In the genomic region with DNA sequence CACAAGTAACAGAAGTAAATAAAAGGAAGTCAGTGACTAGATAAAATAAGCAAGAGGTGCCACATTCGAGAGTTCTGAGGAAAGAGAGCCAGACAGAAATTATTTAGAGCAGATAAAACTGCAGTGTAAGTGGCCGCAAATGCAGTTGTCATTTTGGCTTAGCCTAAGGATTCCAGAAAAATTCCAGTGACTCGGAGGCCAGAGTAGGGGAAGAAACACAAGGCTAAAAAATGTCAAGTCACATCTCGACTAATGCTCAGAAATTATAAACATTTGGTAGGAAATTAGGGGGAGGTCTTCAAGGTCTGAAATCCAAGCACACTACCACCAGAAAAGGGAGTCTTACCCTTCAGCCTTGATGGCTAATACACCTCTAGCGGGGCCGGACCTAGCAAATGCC, we compare ENCODE assay signal across 32 mouse cellular contexts. TPM values are rescaled to one million over a fixed set of nuclear protein-coding genes. Genes with fewer than 3 reads are reported as not detected.
DNase-seq lines count a peak whose midpoint lies in the region; ATAC-seq lines count a peak whose summit lies in the region.
"Had no signal": no experiment of that assay in that cellular context is flagged by ENCODE, and none has a peak within 500 bp of the region (broad histone marks: within the 10 kb centered on the region; RNA-seq: fewer than 3 reads in every experiment).

No protein-coding gene starts in this region.

- no peak for ATAC-seq in heart, embryonic 13.5 days (ENCODE audit: extremely low read depth, insufficient number of reproducible peaks, low FRiP score, low TSS enrichment)
- no peak for ATAC-seq in heart, embryonic 16.5 days (replicated peaks; ENCODE audit: extremely low read depth, insufficient read depth, low FRiP score)
- no peak for ATAC-seq in forebrain, embryonic 15.5 days (replicated peaks)
- ATAC-seq: forebrain, postnatal 0 days; inflammation-experienced regulatory T-cells, adult 6 months had no signal

- no peaks in the 10 kb centered on the region for H3K36me3 ChIP-seq in heart, embryonic 13.5 days
- H3K36me3 ChIP-seq in heart, embryonic 16.5 days (ENCODE audit: control insufficient read depth, insufficient read depth) = no peaks in the 10 kb centered on the region
- H3K36me3 ChIP-seq in forebrain, embryonic 15.5 days = no peaks in the 10 kb centered on the region
- H3K36me3 ChIP-seq: embryonic facial prominence, embryonic 13.5 days; hindbrain, embryonic 10.5 days; hindbrain, embryonic 15.5 days; limb, embryonic 12.5 days; liver, embryonic 15.5 days; midbrain, embryonic 12.5 days; neural tube, embryonic 12.5 days had no signal

- H3K27ac ChIP-seq in heart, embryonic 13.5 days (replicated peaks) = peak overlapping the region; percentile 61
- peak overlapping the region; percentile 73 for H3K27ac ChIP-seq in heart, embryonic 16.5 days (ENCODE audit: low read length)
- no peak overlapping the region for H3K27ac ChIP-seq in forebrain, embryonic 15.5 days (replicated peaks)
- H3K27ac ChIP-seq: embryonic facial prominence, embryonic 13.5 days; hindbrain, embryonic 10.5 days; hindbrain, embryonic 15.5 days; limb, embryonic 12.5 days; liver, embryonic 15.5 days; midbrain, embryonic 12.5 days; neural tube, embryonic 12.5 days; stomach, postnatal 0 days had no signal

- peak overlapping the region; percentile 38 for H3K4me2 ChIP-seq in heart, embryonic 13.5 days
- peak overlapping the region; percentile 9; the same call in 1 of the 2 replicates for H3K4me2 ChIP-seq in heart, embryonic 16.5 days (ENCODE audit: low read depth, low read length)
- no peak overlapping the region for H3K4me2 ChIP-seq in forebrain, embryonic 15.5 days (replicated peaks)
- H3K4me2 ChIP-seq: embryonic facial prominence, embryonic 13.5 days; hindbrain, embryonic 15.5 days; limb, embryonic 12.5 days; liver, embryonic 15.5 days; midbrain, embryonic 12.5 days; neural tube, embryonic 12.5 days had no signal

- WGBS in heart, embryonic 13.5 days = 30% methylated on average over 6 of the region's 6 CpGs
- WGBS in heart, embryonic 16.5 days = 36% methylated on average over 6 of the region's 6 CpGs
- WGBS in forebrain, embryonic 15.5 days = 82% methylated on average over 6 of the region's 6 CpGs

- H3K4me3 ChIP-seq in heart, embryonic 13.5 days = no peak overlapping the region
- no peak overlapping the region for H3K4me3 ChIP-seq in heart, embryonic 16.5 days (ENCODE audit: low read length)
- no peak overlapping the region for H3K4me3 ChIP-seq in forebrain, embryonic 15.5 days
- H3K4me3 ChIP-seq: embryonic facial prominence, embryonic 13.5 days; erythroblast, embryonic 14.5 days; hindbrain, embryonic 10.5 days; hindbrain, embryonic 15.5 days; limb, embryonic 12.5 days; liver, embryonic 15.5 days; megakaryocyte, embryonic 14.5 days; midbrain, embryonic 12.5 days; myocyte; neural tube, embryonic 12.5 days had no signal

- peaks cover 76% of the 10 kb centered on the region for H3K4me1 ChIP-seq in heart, embryonic 13.5 days
- peaks cover 62% of the 10 kb centered on the region for H3K4me1 ChIP-seq in heart, embryonic 16.5 days (ENCODE audit: control insufficient read depth, insufficient read depth, low read length)
- no peaks in the 10 kb centered on the region for H3K4me1 ChIP-seq in forebrain, embryonic 15.5 days
- H3K4me1 ChIP-seq: hindbrain, embryonic 10.5 days; hindbrain, embryonic 15.5 days; liver, embryonic 15.5 days; megakaryocyte, embryonic 14.5 days; midbrain, embryonic 12.5 days; neural tube, embryonic 12.5 days had no signal

- H3K9ac ChIP-seq in heart, embryonic 13.5 days = no peak overlapping the region
- H3K9ac ChIP-seq in heart, embryonic 16.5 days (ENCODE audit: low read length) = peak overlapping the region; percentile 38; the same call in 1 of the 2 replicates
- H3K9ac ChIP-seq in forebrain, embryonic 15.5 days (replicated peaks) = no peak overlapping the region
- H3K9ac ChIP-seq: embryonic facial prominence, embryonic 13.5 days; forebrain, postnatal 0 days; hindbrain, embryonic 15.5 days; limb, embryonic 12.5 days; liver, embryonic 15.5 days; midbrain, embryonic 12.5 days; neural tube, embryonic 12.5 days had no signal

- H3K9me3 ChIP-seq in heart, embryonic 13.5 days = no peaks in the 10 kb centered on the region
- H3K9me3 ChIP-seq in heart, embryonic 16.5 days (replicated peaks; ENCODE audit: control insufficient read depth, low read length) = no peaks in the 10 kb centered on the region
- H3K9me3 ChIP-seq in forebrain, embryonic 15.5 days = no peaks in the 10 kb centered on the region
- H3K9me3 ChIP-seq: embryonic facial prominence, embryonic 13.5 days; hindbrain, embryonic 10.5 days; hindbrain, embryonic 15.5 days; limb, embryonic 12.5 days; liver, embryonic 15.5 days; neural tube, embryonic 12.5 days had no signal

- DNase-seq in heart, adult 11 months = peak; percentile 63
- DNase-seq in heart, postnatal 4 days = no peak
- DNase-seq in heart, adult 8-10 months (ENCODE audit: low spot score) = no peak
- DNase-seq in 3T3-L1 (ENCODE audit: low read depth, low spot score) = peak; percentile 46
- DNase-seq: adrenal gland, postnatal 14 days; cerebellum, adult 11 months; cerebellum, adult 9-10 months; cerebellum, postnatal 36 days; forebrain, postnatal 0 days; kidney, adult 11 months; kidney, postnatal 14 days; layer of hippocampus, adult 9-11 months; right cerebral cortex, adult 18-20 months; right cerebral cortex, postnatal 4 days; thymus, adult 18-20 months; thymus, postnatal 25 days had no signal

- H3K27me3 ChIP-seq in heart, embryonic 13.5 days (replicated peaks) = no peaks in the 10 kb centered on the region
- H3K27me3 ChIP-seq in heart, embryonic 16.5 days (ENCODE audit: control insufficient read depth, insufficient read depth, low read length) = no peaks in the 10 kb centered on the region
- no peaks in the 10 kb centered on the region for H3K27me3 ChIP-seq in forebrain, embryonic 15.5 days
- H3K27me3 ChIP-seq: embryonic facial prominence, embryonic 13.5 days; hindbrain, embryonic 15.5 days; limb, embryonic 12.5 days; liver, embryonic 15.5 days; megakaryocyte, embryonic 14.5 days; midbrain, embryonic 12.5 days; neural tube, embryonic 12.5 days had no signal

RNA-seq across cellular contexts. Expression of a gene that starts 10.0 kb away (rescaled TPM):
- total RNA-seq in heart, postnatal 4 days (2021) = 10 to 100 TPM; 85.5 to 86.4 TPM
- 10.3 and 12.3 TPM in 2 replicates for polyA plus RNA-seq in heart, embryonic 13.5 days (2015; fragmentation: Nextera tagmentation; extraction: Ambion mirVana)
- 10 to 100 TPM; 71.6 to 83.9 (median 77.2) TPM for total RNA-seq in heart, adult 8-10 months (2022)
- polyA plus RNA-seq in heart, embryonic 16.5 days (2015; fragmentation: Nextera tagmentation; extraction: Ambion mirVana) = 11.2 and 12.6 TPM in 2 replicates
- 2.2 and 2.3 TPM in 2 replicates for polyA plus RNA-seq in forebrain, embryonic 15.5 days (2015; fragmentation: Nextera tagmentation; extraction: Ambion mirVana)
- polyA plus RNA-seq: erythroblast, embryonic 14.5 days had no signal

RNA-seq across cellular contexts. Expression of a gene that starts 48.4 kb away (rescaled TPM):
- total RNA-seq in heart, postnatal 4 days (2021) = 1 to 10 TPM; 6.4 to 8.8 TPM
- 18.5 and 21.3 TPM in 2 replicates for polyA plus RNA-seq in heart, embryonic 13.5 days (2015; fragmentation: Nextera tagmentation; extraction: Ambion mirVana)
- total RNA-seq in heart, adult 8-10 months (2022) = 1 to 10 TPM; 4.1 to 5.5 (median 4.8) TPM
- 22.9 and 24.8 TPM in 2 replicates for polyA plus RNA-seq in heart, embryonic 16.5 days (2015; fragmentation: Nextera tagmentation; extraction: Ambion mirVana)
- 45.9 and 50.8 TPM in 2 replicates for polyA plus RNA-seq in forebrain, embryonic 15.5 days (2015; fragmentation: Nextera tagmentation; extraction: Ambion mirVana)
- total RNA-seq: MEL had no signal

Comparison
In these comparisons a context has a peak if more than half of its experiments do, and no peak if none do; other contexts are left out.
1. DNase-seq: peak in heart, adult 11 months (single experiment) and 3T3-L1 (single experiment); none in heart, postnatal 4 days (single experiment) and heart, adult 8-10 months (single experiment).